Comparison of ENCODE assay signal across 8 mouse cellular contexts in genomic region chr2:11502901-11503431, GRCm38 (mm10). TPM values are rescaled to one million over a fixed set of nuclear protein-coding genes. Genes with fewer than 3 reads are reported as not detected.
A peak's percentile ranks its signal among the peaks of the same experiment; 100 is the strongest.
DNase-seq lines count a peak whose midpoint lies in the region; ATAC-seq lines count a peak whose summit lies in the region.

No protein-coding gene starts in this region.

- H3K27me3 ChIP-seq in hindbrain, embryonic 15.5 days = peaks cover 3% of the 10 kb centered on the region; the same call in 1 of the 2 replicates

- H3K36me3 ChIP-seq in hindbrain, embryonic 15.5 days = no peaks in the 10 kb centered on the region

- H3K27ac ChIP-seq in hindbrain, embryonic 15.5 days (replicated peaks) = peak overlapping the region; percentile 96

- peak overlapping the region; percentile 68 for H3K4me3 ChIP-seq in hindbrain, embryonic 15.5 days

- DNase-seq in Muller cell, postnatal 12 days (ENCODE audit: inconsistent ontology term) = peak; percentile 56
- peak; percentile 78 to 81 for DNase-seq in cerebellum, postnatal 25 days
- DNase-seq in gastrocnemius, adult 18-20 months (ENCODE audit: low spot score) = peak; percentile 78
- peak; percentile 80 for DNase-seq in left cerebral cortex, adult 11 months (ENCODE audit: low spot score)
- DNase-seq in lung, postnatal 25 days (ENCODE audit: low spot score) = peak; percentile 85
- DNase-seq in retina, postnatal 1 day = peak; percentile 86
- DNase-seq in thymus, postnatal 36 days = peak; percentile 81 to 88

- peak overlapping the region; percentile 82 for H3K9ac ChIP-seq in hindbrain, embryonic 15.5 days

- H3K4me2 ChIP-seq in hindbrain, embryonic 15.5 days = peak overlapping the region; percentile 87

- peaks cover 43% of the 10 kb centered on the region for H3K4me1 ChIP-seq in hindbrain, embryonic 15.5 days (replicated peaks)

- under 1% methylated on average over 38 of the region's 39 CpGs for WGBS in hindbrain, embryonic 15.5 days

- no peaks in the 10 kb centered on the region for H3K9me3 ChIP-seq in hindbrain, embryonic 15.5 days

- ATAC-seq in hindbrain, embryonic 15.5 days (ENCODE audit: low FRiP score, low read depth) = peak; percentile 79

RNA-seq across cellular contexts. Expression of gene Pfkfb3, which starts 50.9 kb away (rescaled TPM):
- 100 to 1,000 TPM; 140 to 400 TPM for total RNA-seq in gastrocnemius, adult 18-20 months (2021)
- polyA plus RNA-seq in hindbrain, embryonic 15.5 days (2015; fragmentation: Nextera tagmentation; extraction: Ambion mirVana) = 32.3 and 33.7 TPM in 2 replicates

Comparison
In these comparisons a context has a peak if more than half of its experiments do, and no peak if none do; other contexts are left out.
1. Peak in every context shown above with its lines: DNase-seq, ATAC-seq, H3K4me3 ChIP-seq and H3K27ac ChIP-seq.